Mouse (Mus musculus) liver, adult (tissue): ENCODE measurements around the gene Grk5.

Experiments used
- GATA4 ChIP-seq: IDR thresholded peaks from 2 replicates; pipeline ENCODE4 v1.6.1; 2014; ENCODE audit warnings: mild to moderate bottlenecking, low read length; ENCODE audit not compliant: insufficient replicate concordance

Grk5 gene

DNA sequence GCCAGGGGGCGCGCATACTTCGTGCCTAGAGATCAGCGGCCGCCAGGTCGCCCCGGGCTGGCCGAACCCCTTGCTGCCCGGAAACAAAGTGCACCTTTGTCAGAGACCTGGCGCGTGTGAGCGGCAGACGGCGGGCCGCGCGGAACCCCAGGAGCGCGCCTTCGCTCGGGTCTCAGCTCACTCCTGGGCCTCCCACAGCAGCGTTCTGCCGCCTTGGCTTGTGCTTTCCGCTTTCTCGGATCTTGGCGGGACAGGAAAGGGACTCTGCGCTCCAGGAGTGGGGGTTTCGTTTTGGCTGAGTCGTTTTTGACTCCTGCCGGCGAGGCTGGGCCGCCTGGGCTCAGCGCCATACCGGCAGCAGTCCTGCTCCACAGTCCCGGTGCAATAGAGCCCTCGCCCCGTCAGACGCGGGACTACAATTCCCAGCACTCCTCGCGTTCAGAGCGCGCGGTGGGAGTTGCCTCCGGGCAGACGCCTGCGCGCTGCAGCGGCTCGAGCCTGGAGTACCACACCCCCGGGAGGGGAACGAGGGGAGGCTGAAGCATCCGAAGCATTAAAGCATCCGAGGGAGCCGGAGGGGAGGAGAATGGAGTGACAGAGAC is at the start of gene Grk5:
Grk5 (plus strand) TSS at position 36 of the 602 bp plus-strand sequence.
- TF ChIP-seq GATA4, result no peak; the same call in 1 of the 2 replicates

DNA sequence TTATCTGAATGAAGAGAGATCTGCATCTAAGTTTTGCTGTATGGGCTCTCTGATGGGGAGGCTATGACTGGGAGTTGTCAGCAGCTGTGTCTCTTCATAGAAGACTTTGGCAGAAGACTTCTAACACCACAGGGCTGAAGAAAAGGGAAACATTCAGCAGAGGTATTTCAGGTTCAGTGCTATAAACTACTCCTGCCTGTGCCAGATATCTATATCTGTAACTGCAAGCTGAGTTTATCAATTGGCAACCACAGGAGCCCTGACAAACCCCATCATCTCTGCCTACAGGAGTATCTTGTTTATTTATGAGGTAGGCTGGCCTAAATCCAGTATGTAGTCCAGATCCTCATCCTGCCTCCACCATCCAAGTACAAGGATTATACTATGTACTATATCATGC is 46.2 kb upstream of the Grk5 start:
- TF ChIP-seq GATA4, result no peak

- no peak for TF ChIP-seq GATA4
Observed at GRCm38 (mm10) chr19:60845731-60846130, 43.8 kb upstream of the Grk5 start.

DNA sequence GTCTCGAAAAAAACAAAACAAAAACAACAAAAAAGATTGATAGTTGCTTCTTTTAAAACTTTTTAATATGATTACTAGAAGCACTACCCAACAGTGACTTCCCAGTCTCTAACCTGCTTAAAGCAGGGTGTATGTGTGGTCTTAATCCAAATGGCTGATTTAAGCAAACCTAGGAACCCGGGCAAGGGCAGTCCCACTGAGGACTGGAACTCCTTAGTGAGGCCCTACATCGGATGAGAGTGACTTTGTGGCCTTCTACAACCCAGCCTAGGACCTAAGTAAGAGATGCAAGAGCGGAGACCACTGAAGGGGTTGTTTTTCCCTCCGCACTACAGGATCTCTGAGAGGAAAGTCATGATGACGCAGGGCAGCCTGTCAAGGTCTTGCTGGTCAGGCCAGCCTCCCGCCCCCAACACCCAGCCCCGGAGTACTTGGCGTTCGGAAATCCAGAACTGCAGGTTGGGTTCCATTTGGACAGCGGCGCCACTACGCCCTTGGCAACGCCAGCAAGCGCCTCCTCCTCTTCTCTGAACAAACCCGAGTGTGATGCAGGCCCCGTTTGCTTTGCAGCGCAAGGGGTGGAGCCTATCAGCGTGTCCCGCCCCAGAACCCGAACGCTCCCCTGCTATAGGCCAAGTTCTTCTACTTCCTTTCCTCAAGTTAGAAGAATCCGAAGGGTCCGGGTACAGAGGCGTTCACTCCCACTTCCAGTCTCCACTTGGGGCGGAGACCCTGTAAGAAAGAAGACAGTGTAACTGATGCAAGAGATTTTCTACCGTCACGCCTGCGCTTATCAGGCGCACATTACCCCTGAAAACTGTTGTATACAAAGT is 28.5 kb upstream of the Grk5 start, which contains the start of gene Sfxn4:
Sfxn4 (minus strand) TSS at position 612 of the 833 bp plus-strand sequence.
- TF ChIP-seq GATA4, result no peak; the same call in 1 of the 2 replicates

- no peak for TF ChIP-seq GATA4
Observed at GRCm38 (mm10) chr19:60870489-60870888, 19.1 kb upstream of the Grk5 start.

DNA sequence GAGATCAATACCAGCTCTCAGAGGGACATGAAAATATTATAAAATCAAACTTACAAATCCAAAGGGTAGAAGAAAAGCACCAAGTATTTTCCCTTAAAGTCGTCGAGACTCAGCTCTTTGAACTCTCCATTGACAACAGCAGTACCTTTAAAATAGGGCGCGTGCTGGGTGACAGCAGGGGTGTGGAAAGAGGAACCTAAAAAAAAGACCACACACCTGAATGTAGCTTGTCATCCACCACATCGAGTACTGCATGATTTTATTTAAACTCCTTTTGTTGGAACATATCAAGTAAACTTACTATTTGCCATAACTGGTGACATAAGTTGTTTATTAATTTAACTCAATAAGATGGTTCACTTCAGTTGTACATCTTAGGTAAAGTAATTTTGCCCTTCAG is 18.2 kb upstream of the Grk5 start:
- TF ChIP-seq GATA4, result no peak

- TF ChIP-seq GATA4, result no peak
Observed at GRCm38 (mm10) chr19:60872272-60872671, 17.3 kb upstream of the Grk5 start.

DNA sequence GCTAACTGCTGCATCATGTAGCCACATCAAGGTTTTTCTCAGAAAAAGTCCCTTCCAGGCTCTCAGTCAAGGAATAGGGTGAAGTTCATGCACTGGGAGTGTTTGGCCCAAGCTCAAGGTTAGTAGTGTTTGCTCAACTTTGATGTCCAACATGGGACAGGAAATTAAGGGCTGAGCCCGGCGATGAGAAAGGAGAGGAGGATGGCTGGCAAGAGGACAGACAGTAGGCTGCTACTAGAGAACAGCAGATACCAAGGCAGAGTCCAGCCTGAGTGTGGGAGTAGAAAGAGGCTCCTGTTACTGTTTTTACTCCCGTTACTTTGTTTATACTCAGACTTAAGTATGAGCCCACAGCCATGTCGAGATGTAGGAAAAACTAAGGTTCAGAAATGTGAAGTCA is 16.0 kb upstream of the Grk5 start:
- no peak for TF ChIP-seq GATA4

- TF ChIP-seq GATA4, result peak; percentile 55; the same call in 1 of the 2 replicates
Observed at GRCm38 (mm10) chr19:60874064-60874694, 15.4 kb upstream of the Grk5 start, which contains the start of gene Prdx3. Gene Prdx3, minus strand, starts transcription at chr19:60874556.

DNA sequence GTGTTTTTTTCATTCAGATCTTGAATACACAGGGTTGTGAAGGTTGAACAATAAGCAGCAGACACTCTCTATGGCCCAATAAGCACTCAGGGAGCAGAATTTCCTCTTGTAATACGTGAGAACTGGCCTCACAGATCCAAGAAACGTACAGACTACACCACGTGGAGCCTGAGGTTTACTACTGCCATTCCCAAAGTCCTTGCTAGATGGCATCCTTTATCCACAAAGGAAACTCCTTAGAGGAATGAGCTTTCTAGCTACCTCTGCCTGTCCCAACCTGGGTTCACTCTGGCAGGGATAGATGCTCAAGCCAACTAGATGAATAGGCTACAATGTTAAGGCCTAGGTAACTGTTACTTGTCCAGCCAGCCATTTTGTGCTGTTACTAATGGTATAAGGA is 6.4 kb upstream of the Grk5 start:
- TF ChIP-seq GATA4, result no peak

DNA sequence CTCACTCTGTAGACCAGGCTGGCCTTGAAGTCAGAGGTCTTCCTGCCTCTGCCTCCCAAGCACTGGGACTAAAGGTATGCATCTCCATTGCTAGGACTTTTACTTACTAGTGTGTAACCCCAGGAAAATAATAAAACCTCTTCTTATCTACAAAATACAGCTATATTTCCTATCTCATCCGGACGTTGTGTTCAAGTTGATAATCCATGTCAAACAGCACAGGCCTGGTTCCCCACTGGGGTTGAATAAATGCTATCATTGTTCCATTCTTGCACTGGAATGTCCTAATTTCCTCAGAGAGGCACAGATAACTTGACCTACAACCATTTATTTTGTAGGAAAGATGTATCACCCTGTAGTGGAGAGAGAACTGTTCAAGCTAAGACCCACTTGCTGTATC is 1.9 kb upstream of the Grk5 start:
- TF ChIP-seq GATA4, result peak; percentile 98

DNA sequence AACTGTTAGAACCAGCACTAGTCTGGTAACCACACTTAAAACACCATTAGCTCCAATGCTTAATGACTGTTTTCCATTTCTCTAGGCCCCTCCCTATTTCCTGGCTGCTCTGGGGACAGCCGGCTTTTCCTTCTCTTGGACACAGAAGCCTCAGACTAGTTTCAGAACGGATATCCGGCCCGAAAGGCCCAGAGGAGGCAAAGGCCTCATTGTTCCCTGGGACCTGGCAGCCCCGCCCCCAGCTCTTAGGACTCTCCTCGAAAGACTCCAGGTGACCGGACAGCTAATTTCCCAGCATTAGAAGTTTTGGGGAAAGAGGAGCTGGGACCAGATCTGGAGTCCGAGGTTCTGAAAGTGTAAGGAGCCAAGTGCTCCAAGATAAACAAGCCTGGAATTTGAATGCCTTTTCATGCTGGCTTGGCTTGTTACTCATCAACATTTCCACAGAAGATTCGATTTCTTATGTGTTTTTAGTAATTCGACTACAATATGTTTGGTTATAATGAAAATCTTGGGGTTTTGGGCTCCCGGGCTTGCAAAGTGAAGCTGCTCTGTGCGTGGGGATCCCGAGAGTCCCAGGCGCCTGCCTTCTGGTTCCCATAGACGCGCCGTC is 342 bp upstream of the Grk5 start:
- TF ChIP-seq GATA4, result no peak

- no peak for TF ChIP-seq GATA4
Observed at GRCm38 (mm10) chr19:60890391-60891122, 1.0 kb downstream of the Grk5 start.

GRCm38 (mm10) chr19:60891123-60891470 is 1.5 kb downstream of the Grk5 start:
- TF ChIP-seq GATA4, result no peak
